Mouse (Mus musculus): ENCODE data around the gene Zfp3.
"Not testable (repeated sequence)": the region's sequence is repeated elsewhere in the genome, so short reads cannot be mapped to it uniquely, and the experiment has no call there.

Zfp3 gene

GRCm38 (mm10) chr11:70753146-70753545 is 10.9 kb upstream of the Zfp3 start:
- in situ Hi-C loops (cut with MboI; ENCODE audit: low pct_unique_long_range_greater_than_20kb in 1 of 2, low sequenced_read_pairs in 2 of 2, unreplicated experiment in 1 of 2), result loop anchor here in 1 of 2 experiments (5.0 to 10.0 kb wide), 2 partner anchors 121 to 248 kb away; partner anchors contain the start of gene Tm4sf5

GRCm38 (mm10) chr11:70754476-70754875 is 9.5 kb upstream of the Zfp3 start:
- in situ Hi-C loops (cut with MboI; ENCODE audit: low pct_unique_long_range_greater_than_20kb in 1 of 2, low sequenced_read_pairs in 2 of 2, unreplicated experiment in 1 of 2), result loop anchor here in 1 of 2 experiments (5.0 to 10.0 kb wide), 2 partner anchors 122 to 250 kb away; partner anchors contain the start of gene Tm4sf5

- in situ Hi-C loops (cut with MboI; ENCODE audit: low pct_unique_long_range_greater_than_20kb in 1 of 2, low sequenced_read_pairs in 2 of 2, unreplicated experiment in 1 of 2), result loop anchor here in 1 of 2 experiments (5.0 to 10.0 kb wide), 2 partner anchors 123 to 250 kb away; partner anchors contain the start of gene Tm4sf5
Measured at GRCm38 (mm10) chr11:70754958-70755357, 9.1 kb upstream of the Zfp3 start.

GRCm38 (mm10) chr11:70755645-70756044 is 8.4 kb upstream of the Zfp3 start:
- in situ Hi-C loops (cut with MboI; ENCODE audit: low pct_unique_long_range_greater_than_20kb in 1 of 2, low sequenced_read_pairs in 2 of 2, unreplicated experiment in 1 of 2), result loop anchor here in 1 of 2 experiments (10.0 kb wide), 1 partner anchor 251 kb away; the partner anchor contains the start of gene Tm4sf5

GRCm38 (mm10) chr11:70760446-70760845 is 3.6 kb upstream of the Zfp3 start:
- in situ Hi-C loops (cut with MboI; ENCODE audit: low pct_unique_long_range_greater_than_20kb in 1 of 2, low sequenced_read_pairs in 2 of 2, unreplicated experiment in 1 of 2), result not testable (repeated sequence)

- in situ Hi-C loops (cut with MboI; ENCODE audit: low pct_unique_long_range_greater_than_20kb in 1 of 2, low sequenced_read_pairs in 2 of 2, unreplicated experiment in 1 of 2), result no loop called here
Measured at GRCm38 (mm10) chr11:70762641-70763040, 1.4 kb upstream of the Zfp3 start.

- in situ Hi-C loops (cut with MboI; ENCODE audit: low pct_unique_long_range_greater_than_20kb in 1 of 2, low sequenced_read_pairs in 2 of 2, unreplicated experiment in 1 of 2), result no loop called here
Measured at GRCm38 (mm10) chr11:70763582-70763935, 450 bp upstream of the Zfp3 start.

- in situ Hi-C loops (cut with MboI; ENCODE audit: low pct_unique_long_range_greater_than_20kb in 1 of 2, low sequenced_read_pairs in 2 of 2, unreplicated experiment in 1 of 2), result no loop called here
Measured at GRCm38 (mm10) chr11:70765776-70766445, 1.9 kb downstream of the Zfp3 start.

- in situ Hi-C loops (cut with MboI; ENCODE audit: low pct_unique_long_range_greater_than_20kb in 1 of 2, low sequenced_read_pairs in 2 of 2, unreplicated experiment in 1 of 2), result no loop called here
Measured at GRCm38 (mm10) chr11:70770804-70771203, 6.8 kb downstream of the Zfp3 start.

GRCm38 (mm10) chr11:70776830-70777571 is 13.0 kb downstream of the Zfp3 start:
- in situ Hi-C loops (cut with MboI; ENCODE audit: low pct_unique_long_range_greater_than_20kb in 1 of 2, low sequenced_read_pairs in 2 of 2, unreplicated experiment in 1 of 2), result no loop called here

- in situ Hi-C loops (cut with MboI; ENCODE audit: low pct_unique_long_range_greater_than_20kb in 1 of 2, low sequenced_read_pairs in 2 of 2, unreplicated experiment in 1 of 2), result no loop called here
Measured at GRCm38 (mm10) chr11:70777634-70778033, 13.6 kb downstream of the Zfp3 start.

GRCm38 (mm10) chr11:70778058-70778457 is 14.0 kb downstream of the Zfp3 start:
- in situ Hi-C loops (cut with MboI; ENCODE audit: low pct_unique_long_range_greater_than_20kb in 1 of 2, low sequenced_read_pairs in 2 of 2, unreplicated experiment in 1 of 2), result not testable (repeated sequence)

- in situ Hi-C loops (cut with MboI; ENCODE audit: low pct_unique_long_range_greater_than_20kb in 1 of 2, low sequenced_read_pairs in 2 of 2, unreplicated experiment in 1 of 2), result no loop called here
Measured at GRCm38 (mm10) chr11:70785908-70786307, 21.9 kb downstream of the Zfp3 start.

- in situ Hi-C loops (cut with MboI; ENCODE audit: low pct_unique_long_range_greater_than_20kb in 1 of 2, low sequenced_read_pairs in 2 of 2, unreplicated experiment in 1 of 2), result no loop called here
Measured at GRCm38 (mm10) chr11:70787052-70787451, 23.0 kb downstream of the Zfp3 start.

GRCm38 (mm10) chr11:70788972-70789655 is 25.1 kb downstream of the Zfp3 start:
- in situ Hi-C loops (cut with MboI; ENCODE audit: low pct_unique_long_range_greater_than_20kb in 1 of 2, low sequenced_read_pairs in 2 of 2, unreplicated experiment in 1 of 2), result no loop called here

GRCm38 (mm10) chr11:70790426-70790825 is 26.4 kb downstream of the Zfp3 start:
- in situ Hi-C loops (cut with MboI; ENCODE audit: low pct_unique_long_range_greater_than_20kb in 1 of 2, low sequenced_read_pairs in 2 of 2, unreplicated experiment in 1 of 2), result no loop called here

GRCm38 (mm10) chr11:70790874-70791551 is 27.0 kb downstream of the Zfp3 start:
- in situ Hi-C loops (cut with MboI; ENCODE audit: low pct_unique_long_range_greater_than_20kb in 1 of 2, low sequenced_read_pairs in 2 of 2, unreplicated experiment in 1 of 2), result no loop called here

GRCm38 (mm10) chr11:70791676-70792075 is 27.7 kb downstream of the Zfp3 start:
- in situ Hi-C loops (cut with MboI; ENCODE audit: low pct_unique_long_range_greater_than_20kb in 1 of 2, low sequenced_read_pairs in 2 of 2, unreplicated experiment in 1 of 2), result no loop called here

GRCm38 (mm10) chr11:70792409-70792808 is 28.4 kb downstream of the Zfp3 start:
- in situ Hi-C loops (cut with MboI; ENCODE audit: low pct_unique_long_range_greater_than_20kb in 1 of 2, low sequenced_read_pairs in 2 of 2, unreplicated experiment in 1 of 2), result no loop called here

Measured in mouse embryonic stem cell (cell line).